Mouse (Mus musculus) mature B cell (primary cell): Measurements from ENCODE around the gene Zfp426.

ENCODE experiments used
- in situ Hi-C: fragments of 300-500 bp; cut with MboI; formaldehyde crosslinking; loops from 2 replicates; pipeline ENCODE4 v1.14.3; 2019

Gene Zfp426

GRCm38 (mm10) chr9:20492527-20493233 is at the start of gene Zfp426:
TSS of gene Zfp426 (minus strand) at chr9:20492746.
- in situ Hi-C loops = no loop called here

- in situ Hi-C loops = no loop called here
Observed at GRCm38 (mm10) chr9:20536598-20536997, 44.1 kb upstream of the Zfp426 start.

GRCm38 (mm10) chr9:20534326-20534926 is 41.9 kb upstream of the Zfp426 start:
- in situ Hi-C loops = no loop called here

- in situ Hi-C loops = no loop called here
Observed at GRCm38 (mm10) chr9:20521306-20521957, 28.9 kb upstream of the Zfp426 start, which contains the start of gene Zfp266. TSS of gene Zfp266 (minus strand) at chr9:20521417.

GRCm38 (mm10) chr9:20520531-20521210 is 28.1 kb upstream of the Zfp426 start:
- in situ Hi-C loops = no loop called here

GRCm38 (mm10) chr9:20519949-20520348 is 27.4 kb upstream of the Zfp426 start:
- in situ Hi-C loops = no loop called here

- in situ Hi-C loops = no loop called here
Observed at GRCm38 (mm10) chr9:20518708-20519107, 26.2 kb upstream of the Zfp426 start.

- in situ Hi-C loops = no loop called here
Observed at GRCm38 (mm10) chr9:20517727-20518126, 25.2 kb upstream of the Zfp426 start.

GRCm38 (mm10) chr9:20514016-20514415 is 21.5 kb upstream of the Zfp426 start:
- in situ Hi-C loops = no loop called here

- in situ Hi-C loops = no loop called here
Observed at GRCm38 (mm10) chr9:20512714-20513113, 20.2 kb upstream of the Zfp426 start.

- in situ Hi-C loops = no loop called here
Observed at GRCm38 (mm10) chr9:20511645-20512044, 19.1 kb upstream of the Zfp426 start.

- in situ Hi-C loops = no loop called here
Observed at GRCm38 (mm10) chr9:20510346-20510745, 17.8 kb upstream of the Zfp426 start.

GRCm38 (mm10) chr9:20509676-20510075 is 17.1 kb upstream of the Zfp426 start:
- in situ Hi-C loops = no loop called here

- in situ Hi-C loops = no loop called here
Observed at GRCm38 (mm10) chr9:20504801-20505200, 12.3 kb upstream of the Zfp426 start.

- in situ Hi-C loops = no loop called here
Observed at GRCm38 (mm10) chr9:20493281-20493680, 735 bp upstream of the Zfp426 start.

GRCm38 (mm10) chr9:20491858-20492526 is 554 bp downstream of the Zfp426 start:
- in situ Hi-C loops = no loop called here

GRCm38 (mm10) chr9:20489536-20489935 is 3.0 kb downstream of the Zfp426 start:
- in situ Hi-C loops = no loop called here

GRCm38 (mm10) chr9:20479396-20479795 is 13.2 kb downstream of the Zfp426 start:
- in situ Hi-C loops = no loop called here

GRCm38 (mm10) chr9:20476632-20477031 is 15.9 kb downstream of the Zfp426 start:
- in situ Hi-C loops = no loop called here

- in situ Hi-C loops = loop anchor here (10.0 kb wide), 2 partner anchors 178 to 278 kb away; partner anchors contain the start of genes Fbxl12, Olfm2 and Ubl5
Observed at GRCm38 (mm10) chr9:20466761-20467442, 25.6 kb downstream of the Zfp426 start.
